Mouse (Mus musculus): ENCODE results near the gene Arhgap4.

Arhgap4 gene

DNA sequence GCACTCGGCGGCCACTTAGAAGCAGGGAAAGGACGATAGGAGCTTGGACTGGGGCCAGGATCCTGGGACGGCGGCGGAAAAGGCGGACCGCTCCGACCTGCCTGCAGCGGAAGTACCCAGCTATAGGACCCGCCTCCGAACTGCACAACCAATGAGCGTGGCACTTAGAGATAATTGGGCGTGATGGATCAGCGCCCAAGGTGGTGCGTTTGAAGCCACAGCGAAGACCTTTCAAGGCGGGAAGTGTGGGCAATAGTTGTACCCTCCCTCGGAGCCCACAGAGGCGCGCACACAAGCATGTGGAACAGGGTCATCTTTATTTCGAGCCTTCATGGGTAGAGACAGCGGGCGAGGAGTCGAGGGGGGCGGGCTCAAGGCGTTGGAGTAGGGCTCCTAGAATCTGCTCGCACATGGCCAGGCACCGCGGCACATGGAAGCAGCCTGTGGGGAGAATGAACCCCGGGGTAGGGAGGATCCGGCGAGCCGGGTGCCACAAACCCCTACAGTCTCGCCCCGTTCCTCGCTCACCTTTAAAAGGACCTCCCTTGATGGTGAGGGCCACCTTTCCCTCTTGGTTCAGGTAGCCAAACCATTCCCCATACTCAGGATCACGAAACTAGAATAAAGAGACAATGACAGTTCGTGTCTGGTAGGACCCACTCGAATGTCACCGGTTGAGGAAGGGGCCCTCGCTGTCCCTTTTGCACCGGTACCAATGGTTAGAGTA lies at the start of gene Arhgap4, which contains the start of gene Naa10:
Arhgap4 (minus strand) TSS at position 48 of the 727 bp plus-strand sequence.
Naa10 (minus strand) TSS at position 122 of the 727 bp plus-strand sequence.
- peak; percentile 93 for DNase-seq

DNA sequence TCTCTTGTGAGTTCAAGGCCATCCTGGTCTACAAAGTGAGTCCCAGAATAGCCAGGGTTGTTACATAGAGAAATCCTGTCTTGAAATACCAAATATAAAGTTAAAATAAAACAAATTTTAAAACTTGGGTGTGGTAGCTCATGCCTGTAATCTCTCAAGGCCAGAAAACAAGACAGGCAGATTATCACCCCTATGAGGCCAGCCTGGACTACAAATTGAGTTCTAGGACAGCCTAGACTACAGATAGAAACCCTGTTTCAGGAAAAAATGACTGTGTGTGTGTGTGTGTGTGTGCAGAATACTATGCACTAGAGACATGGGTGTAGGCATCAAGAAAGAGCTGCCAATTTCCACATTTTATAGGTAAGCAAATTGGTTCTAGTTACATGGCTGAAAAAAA lies 49.1 kb upstream of the Arhgap4 start:
- no peak for DNase-seq

DNA sequence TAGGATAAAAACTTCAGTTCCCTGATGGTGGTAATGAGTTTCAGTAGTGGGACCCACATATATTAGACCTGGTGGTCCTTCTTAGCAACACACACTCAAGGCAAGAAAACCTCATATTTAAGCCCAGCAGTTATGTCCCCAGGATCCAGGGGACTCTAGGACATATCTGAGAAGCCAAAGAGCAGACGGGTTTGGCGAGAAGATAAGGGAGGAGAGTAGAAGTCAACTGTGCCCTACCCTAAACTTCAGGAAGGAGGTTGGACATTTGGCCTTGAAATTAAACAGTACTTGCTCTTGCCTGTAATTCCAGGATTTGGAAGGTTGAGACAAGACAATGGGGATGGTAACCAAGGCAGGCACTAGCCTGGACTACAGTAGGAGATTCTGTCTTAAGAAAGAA lies 48.1 kb upstream of the Arhgap4 start:
- DNase-seq, result peak; percentile 9

DNA sequence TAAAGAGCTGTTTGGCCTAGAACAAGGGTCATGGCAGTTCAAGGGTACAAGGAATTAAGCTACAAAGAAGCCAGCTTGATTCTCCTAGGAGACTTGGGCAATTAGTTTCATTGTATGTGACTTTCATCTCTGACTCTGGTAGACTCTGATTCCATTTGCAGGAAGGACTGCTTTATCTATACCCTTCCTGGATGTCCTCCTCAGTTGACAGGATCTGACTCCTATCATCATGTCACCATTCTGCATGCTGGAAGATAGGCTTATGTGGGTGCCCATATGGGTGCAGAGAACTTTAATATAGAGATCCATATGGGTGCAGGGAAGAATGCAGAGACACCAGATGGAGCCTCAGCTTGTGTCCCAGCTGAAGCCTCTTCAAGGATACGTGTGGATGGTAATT lies 47.5 kb upstream of the Arhgap4 start:
- DNase-seq, result no peak

DNA sequence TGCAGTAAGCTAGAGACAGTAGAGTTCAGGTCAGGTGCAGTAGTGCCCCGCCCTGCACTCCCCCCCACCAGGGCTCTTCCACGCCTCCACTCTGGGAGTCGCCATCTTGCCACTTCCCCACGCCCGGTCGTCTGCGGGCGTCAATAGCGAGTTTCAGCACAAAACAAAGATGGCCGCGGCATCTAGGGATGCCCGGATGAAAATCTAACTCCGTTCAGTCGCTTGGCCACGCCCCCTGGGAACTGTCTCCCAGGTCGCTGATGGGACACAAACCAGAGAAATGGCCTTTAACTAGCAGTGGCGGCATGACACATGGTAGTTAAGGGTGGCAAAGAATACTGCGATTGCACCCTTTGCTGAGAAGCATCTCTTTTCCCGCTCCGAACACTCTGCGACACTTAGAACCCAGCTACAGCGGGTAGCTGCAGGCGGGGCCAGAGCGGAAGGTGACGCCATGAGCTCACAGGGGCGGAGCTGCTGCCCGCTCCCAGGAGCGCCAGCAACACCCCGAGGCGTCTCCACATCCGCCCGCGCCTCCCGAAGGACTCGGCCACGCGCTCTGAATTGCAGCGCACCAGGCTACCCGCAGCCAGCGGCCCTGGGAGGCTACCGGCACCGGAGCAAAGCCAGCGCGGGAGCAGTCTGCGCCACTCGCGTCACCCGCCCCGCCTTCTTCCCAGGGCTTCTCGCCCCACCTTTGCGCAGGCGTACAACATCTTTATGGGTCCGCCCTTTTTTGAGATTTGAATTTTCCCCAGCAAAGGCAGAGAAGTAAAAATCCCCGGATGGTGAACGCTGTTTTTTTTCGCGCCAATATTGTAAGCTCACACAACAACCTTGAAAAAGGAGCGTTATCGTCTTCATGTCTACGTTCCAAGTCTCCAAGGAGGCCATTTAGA lies 45.8 kb upstream of the Arhgap4 start:
- DNase-seq, result peak; percentile 94

DNA sequence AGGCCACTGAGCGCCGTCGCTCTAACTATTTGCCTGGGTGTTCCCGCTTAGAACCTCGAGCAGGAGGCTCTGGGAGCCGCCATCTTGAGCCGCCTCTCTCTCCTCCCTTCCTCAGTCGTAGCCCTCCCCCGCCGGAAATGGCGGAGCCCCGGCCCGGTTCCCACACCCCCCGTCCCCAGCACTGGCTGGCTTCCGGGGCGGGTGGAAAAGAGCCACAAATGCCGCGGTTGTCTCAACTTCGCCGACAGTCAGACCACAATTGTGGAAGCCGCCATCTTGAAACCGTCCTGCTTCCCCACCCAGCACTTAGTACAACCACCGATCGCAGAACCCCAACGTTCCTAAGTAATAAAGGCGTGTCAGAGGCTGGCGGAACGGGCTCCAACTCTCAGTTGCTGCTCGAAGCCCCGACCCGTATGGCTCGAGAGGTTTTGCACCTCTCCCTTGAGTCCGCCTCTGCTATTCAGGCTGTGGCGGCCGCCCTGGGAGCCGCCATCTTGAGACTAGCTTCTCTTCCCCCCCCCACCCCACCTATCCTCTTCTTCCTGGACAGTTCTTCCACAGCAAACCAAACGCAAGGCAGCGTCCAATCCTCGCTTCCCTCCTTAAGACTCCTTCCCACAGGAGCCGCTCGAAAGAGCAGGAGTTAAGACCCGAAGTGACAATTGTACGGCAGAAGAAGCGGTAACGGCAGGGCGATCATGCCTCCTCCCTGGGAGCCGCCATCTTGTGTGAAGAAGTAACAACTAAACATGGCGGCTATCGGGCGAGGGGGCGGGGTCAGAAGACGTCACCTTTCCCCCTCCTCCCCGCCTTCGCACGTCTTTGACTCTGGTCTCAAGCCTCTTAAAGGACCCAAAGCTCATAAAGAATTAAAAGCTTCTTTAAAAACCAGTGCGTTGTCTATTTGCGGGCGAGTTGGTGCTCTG lies 44.8 kb upstream of the Arhgap4 start, which contains the start of gene Hcfc1:
Hcfc1 (minus strand) TSS at position 110 of the 929 bp plus-strand sequence.
- peak; percentile 92 for DNase-seq

DNA sequence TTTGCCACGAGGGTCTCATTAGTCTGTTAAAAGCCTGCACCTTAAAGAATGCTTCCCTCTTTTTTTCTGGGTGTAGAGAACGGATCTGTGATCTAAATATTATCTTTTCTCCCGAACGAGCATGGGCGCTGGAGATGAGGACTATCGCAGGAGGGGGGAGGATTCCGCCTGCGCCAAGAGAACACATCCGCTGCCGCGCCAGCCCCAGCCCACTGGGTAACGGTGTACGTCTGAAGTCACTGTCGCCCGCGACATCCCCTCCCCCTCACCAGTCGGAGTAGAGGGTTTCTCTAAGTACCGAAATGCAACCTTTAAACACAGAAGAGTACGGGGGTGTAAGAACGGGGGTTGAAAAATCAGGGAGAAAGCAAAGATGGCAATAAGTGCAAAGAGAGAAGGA lies 43.6 kb upstream of the Arhgap4 start:
- DNase-seq, result peak; percentile 69

DNA sequence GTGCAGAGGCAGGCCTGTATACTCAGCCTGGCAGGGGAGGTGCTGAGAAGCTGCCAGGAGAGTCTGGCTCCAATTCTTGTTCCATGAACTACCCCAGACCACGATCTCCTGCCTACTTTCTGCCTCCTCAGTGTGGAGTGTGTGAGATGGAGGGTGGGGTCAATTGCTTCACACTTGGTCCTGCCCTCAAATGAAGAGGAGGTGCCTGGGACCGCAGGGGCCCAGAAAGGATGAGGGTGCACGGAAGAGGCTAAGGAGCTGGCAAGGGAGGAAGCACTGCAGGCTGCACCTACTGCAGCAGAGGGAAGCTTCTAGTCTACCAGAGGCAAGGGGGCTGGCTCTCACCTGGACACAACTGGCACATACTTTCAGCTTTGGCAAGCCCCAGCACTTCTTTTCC lies 42.7 kb upstream of the Arhgap4 start:
- DNase-seq, result peak; percentile 48

DNA sequence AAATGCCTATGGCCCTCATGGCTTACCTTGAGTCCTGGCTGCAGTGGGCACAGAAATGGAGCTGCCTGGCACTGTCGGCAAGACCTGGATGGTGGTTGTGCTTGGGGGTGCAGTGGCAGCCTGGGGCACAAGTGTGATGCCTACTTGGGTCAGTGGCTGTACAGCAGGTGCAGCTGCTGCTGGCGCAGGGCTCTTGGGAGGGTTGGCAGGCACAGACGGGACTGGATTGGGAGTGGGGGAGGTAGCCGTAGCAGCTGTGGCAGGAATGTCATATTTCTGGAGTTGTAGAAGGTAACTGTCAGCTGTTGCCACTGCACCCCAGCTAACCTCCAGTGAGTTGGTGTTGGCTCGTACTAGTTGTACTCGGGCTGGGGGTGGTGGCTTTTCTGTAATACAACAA lies 33.3 kb upstream of the Arhgap4 start:
- no peak for DNase-seq

DNA sequence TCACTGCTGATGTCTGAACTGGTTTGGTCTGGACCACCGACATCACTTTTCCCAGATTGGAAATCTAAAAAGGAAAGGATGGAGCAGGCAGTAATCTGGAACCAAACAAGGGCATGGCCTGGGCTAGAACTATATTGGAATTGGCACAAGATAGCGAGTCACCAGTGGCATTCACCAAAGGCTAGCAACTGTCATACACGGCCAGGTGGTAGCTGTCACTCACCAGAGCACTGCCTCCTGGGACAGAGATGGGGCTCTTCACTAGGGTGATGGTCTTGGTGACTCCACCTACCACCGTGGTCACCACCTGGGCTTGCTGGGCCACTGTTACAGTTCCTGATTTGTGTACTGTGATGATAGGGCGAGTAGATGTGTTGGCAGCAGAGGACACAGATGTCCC lies 30.9 kb upstream of the Arhgap4 start:
- no peak for DNase-seq

DNA sequence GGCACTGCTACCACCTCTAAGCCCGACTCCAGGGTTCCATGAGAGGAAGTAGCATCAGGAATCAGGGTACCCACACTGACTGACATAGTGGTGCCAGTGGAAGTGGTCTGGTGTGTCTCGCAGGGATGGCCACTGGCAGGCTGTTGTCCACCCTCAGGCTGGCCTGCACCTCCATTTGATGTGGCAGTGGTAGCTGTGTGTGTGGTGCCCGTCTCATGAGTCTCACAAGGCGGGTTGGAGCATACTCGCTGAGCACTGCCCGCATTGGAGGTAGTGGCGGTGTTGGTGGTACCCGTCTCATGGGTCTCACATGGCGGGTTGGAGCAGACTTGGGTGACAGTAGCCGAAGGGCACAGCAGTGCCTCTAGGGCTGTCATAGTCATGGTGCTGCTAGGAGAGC lies 27.7 kb upstream of the Arhgap4 start:
- no peak for DNase-seq

DNA sequence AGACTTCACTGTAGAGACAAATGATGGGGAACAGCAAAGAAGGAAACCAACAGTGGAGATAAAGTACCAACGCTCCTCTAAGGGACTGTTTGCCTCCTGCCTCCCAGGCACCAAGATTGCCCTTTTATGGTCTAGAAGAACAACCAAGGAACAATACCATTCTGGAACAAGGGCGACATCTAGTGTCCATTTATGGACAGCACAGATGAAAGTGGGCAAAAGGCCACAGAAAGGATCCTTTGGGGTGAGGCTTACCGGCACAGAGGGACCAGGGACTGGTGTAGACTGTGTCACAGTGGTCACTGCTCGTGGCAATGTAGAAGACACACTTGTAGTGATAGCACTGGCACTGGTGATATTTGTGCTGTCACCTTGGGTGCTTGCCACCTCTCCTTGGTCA lies 27.0 kb upstream of the Arhgap4 start:
- peak; percentile 55 for DNase-seq

DNA sequence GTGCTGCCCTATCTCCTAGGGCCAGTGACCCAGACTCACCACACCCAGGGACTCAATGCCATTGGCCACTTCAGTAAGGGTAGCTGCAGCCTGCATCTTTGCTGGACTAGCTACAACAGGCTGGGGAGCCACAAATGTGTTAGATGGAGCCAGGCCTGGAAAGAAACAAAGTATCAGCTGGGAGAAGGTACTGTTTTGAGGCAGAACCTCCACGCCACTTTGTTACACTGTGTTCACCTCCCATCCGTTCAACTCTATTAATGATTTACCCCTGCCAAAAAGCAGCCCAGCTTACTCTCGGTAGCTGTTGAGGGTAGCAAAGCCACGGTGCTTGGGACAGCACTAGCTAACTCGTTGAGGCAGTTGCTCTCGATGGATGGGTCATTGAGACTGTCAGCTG lies 25.2 kb upstream of the Arhgap4 start:
- no peak for DNase-seq

DNA sequence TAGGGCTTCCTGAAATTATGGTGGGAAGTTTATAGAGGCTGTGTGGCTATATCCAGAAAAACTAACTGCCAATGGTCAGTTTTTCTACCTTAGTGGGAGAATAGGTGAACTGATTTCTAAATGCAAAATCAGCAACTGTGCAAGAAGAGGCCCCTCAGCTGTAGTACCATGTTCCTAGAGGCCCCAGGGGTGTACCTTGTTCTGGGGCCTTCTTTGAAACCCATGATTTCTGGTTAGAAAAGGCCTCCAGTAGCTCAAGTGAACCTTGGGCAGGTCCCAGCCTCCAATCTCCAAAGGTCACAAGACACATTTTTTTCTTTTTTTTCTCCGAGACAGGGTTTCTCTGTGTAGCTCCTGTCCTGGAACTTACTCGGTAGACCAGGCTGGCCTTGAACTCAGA lies 20.6 kb upstream of the Arhgap4 start:
- no peak for DNase-seq

DNA sequence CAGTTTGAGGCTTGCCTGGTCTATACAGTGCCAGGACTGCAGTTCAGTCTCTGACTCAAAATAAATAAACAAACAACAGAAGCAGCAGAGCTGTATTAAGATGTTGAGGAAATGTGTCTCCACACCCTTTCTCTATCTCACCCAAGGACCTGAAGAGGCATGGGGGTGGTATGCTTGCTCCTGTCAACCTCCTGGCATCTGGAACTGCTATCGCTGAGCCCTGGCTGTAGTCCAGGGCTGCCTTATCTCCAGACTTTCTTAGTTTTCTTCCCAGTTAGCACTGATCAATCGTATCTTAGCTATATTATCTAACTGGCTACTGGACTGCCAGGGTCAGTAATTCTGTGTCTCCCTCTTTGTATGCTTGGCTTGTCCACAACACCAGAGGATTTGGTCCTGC lies 20.2 kb upstream of the Arhgap4 start:
- DNase-seq, result no peak

DNA sequence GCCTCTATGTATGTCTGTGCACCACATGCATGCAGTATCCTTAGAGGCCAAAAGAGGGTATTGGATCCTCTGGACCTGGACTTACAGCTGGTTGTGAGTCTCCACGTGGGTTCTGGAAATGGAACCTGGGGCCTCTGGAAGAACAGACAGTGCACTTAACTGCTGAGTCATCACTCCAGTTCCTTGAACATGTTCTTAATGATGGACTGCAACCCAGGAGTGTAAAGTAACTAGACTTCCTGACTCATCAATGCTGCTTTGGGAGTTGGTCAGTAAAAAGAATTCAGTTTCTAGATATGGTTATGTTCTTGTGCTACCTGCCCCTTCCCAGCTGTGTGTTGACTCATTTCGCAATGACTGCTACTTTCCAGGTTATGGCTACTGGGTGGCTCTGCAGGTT lies 10.2 kb upstream of the Arhgap4 start:
- DNase-seq, result no peak

DNA sequence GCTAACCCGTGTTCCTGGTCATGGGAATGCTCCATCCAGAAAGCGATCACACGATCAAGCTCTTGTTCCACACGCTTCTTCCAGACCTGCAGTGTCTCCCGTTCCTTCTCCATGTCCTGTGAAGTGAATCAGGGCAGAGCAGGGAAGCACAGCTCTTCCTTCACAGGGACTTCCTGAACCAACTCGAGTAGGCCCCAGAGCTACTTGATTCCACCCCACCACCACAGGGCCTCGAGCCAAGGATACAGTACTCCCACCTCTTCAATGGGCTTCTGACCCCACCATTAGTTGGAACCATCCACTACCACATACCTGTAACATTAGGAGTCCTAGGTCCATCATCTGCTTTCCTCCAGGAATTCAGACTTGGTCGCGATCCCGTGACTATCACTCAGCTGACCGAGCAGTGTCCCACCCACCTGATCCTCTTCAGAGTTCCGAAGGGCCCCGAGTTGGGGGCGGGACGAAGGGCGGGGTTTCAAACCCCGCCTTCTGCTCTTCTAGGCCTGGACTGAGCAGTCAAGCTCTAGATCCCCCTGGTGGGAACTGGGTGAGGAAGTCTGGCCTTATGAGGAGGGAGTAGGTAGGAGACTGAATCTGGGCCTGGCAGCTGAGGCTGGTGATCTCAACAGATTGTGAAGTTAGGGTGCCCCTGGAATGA lies 8.9 kb upstream of the Arhgap4 start, which contains the start of gene Renbp:
Renbp (minus strand) TSS at position 449 of the 661 bp plus-strand sequence.
- DNase-seq, result no peak

DNA sequence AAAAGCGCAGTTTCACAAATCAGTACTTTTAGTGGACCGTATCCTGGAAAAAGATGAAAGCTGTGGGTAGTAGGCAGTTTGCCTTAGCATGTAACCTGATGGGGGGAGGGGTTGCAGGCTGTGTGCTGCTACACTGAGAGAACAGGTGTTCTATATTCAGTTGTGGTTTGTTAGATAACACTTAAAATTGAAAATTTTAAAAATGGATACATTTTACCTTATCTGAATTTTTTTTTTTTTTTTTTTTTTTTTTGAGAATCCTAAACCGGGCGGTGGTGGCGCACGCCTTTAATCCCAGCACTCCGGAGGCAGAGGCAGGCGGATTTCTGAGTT lies 846 bp upstream of the Arhgap4 start:
- DNase-seq, result no peak

DNA sequence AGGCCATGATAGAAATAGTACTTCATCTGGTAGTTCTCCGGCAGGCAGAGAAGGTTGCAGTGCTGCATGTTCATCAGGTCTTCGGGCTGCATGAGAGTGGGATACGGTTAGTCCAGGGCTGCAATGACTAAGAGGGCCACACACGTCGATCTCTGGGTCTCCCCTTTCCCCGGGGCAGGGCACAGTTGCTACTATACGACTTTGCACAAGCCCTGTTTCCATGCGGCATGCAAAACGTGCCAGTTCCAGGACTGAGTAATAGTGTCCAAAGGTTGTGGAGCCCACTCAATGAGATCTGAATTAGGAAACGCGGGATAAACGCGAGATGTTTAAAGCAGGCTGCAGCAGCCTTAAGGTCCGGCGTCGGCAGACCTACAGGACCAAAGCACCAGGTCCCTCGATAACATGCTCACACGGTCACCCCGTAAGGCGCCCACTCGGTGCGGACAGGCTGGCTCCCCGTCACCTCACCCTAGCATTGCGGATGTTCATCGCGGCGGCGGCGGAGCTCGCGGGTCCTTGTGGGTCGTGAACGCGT lies 316 bp downstream of the Arhgap4 start:
- DNase-seq, result no peak

DNA sequence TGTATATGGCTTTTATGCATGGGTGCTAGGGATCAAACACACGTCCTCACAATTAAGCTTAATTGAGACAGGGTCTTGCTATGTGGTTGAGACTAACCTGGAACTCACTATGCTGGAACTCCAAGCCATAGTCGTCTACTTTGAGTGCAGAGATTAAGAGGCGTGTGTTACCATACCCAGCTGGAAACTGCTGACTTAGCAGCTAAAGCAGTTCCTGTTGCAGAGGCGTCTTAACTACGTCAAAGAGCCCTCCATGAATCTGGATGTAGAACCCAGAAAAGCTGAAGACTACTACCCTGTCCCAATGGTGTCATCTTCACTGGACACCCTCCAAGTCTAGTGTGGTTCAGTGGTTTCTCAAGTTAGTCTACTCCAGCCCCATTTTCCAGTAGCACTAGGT lies 3.0 kb downstream of the Arhgap4 start:
- no peak for DNase-seq

DNA sequence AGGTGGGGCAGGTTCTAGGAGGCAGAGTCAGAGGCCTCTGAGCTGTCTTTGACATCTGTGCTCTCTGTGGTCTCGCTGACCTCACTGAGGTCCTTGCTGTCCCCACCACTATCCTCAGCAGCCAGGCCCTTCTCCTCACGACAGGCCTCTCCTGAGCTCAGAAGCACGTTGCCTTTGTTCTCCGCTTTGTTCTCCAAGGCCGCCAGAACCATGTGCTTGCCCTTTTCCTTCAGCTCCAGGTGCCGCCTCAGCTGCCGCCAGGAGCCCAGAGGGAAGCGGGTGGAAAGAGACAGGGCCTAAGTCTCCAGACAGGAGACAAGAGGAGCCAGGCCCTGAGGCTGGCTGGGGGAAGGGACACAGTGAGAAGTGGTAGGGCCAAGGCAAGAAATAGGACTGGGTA lies 4.7 kb downstream of the Arhgap4 start:
- no peak for DNase-seq

Measured in cerebellum, adult 11-12 months (tissue).